Mouse (Mus musculus) left cerebral cortex, postnatal 10 days (tissue): ENCODE measurements around the gene Grb10. TPM values are rescaled to one million over a fixed set of nuclear protein-coding genes. Genes with fewer than 3 reads are reported as not detected.
A peak's percentile ranks its signal among the peaks of the same experiment; 100 is the strongest.

ENCODE experiments used
- DNase-seq, 2 experiments: peaks; one replicate each; pipeline ENCODE4 v3.0.0; 2021 to 2022; ENCODE audit warnings: low spot score in 2 of 2, mixed read lengths in 1 of 2; ENCODE audit errors: extremely low spot score in 1 of 2
- intact Hi-C: fragments of 180-260 bp; cut with DNase I; formaldehyde crosslinking; loops from one replicate; pipeline ENCODE4 v1.15.1; 2025
- total RNA-seq, 2 experiments: library from RNA; stranded (reverse); gene quantifications; 2 replicates each; pipeline ENCODE4 v1.2.3; 2021

The Grb10 gene
- total RNA-seq, 2 experiments from 2014 or later: 48.5 to 48.6 TPM

GRCm38 (mm10) chr11:11891832-11892231, 146.7 kb downstream of the Grb10 start:
- intact Hi-C loops: no loop called here
- DNase-seq: no peak

GRCm38 (mm10) chr11:11890139-11890741, 148.2 kb downstream of the Grb10 start:
- peak in 1 of 2 experiments; percentile 23 for DNase-seq
- intact Hi-C loops: no loop called here

GRCm38 (mm10) chr11:11888727-11889126, 149.8 kb downstream of the Grb10 start:
- intact Hi-C loops: no loop called here
- DNase-seq: no peak

- no peak for DNase-seq
- intact Hi-C loops: no loop called here
Measured at GRCm38 (mm10) chr11:11888051-11888450, 150.4 kb downstream of the Grb10 start.

- intact Hi-C loops: no loop called here
Measured at GRCm38 (mm10) chr11:11886403-11886998, 152.0 kb downstream of the Grb10 start.

GRCm38 (mm10) chr11:11885921-11886320, 152.6 kb downstream of the Grb10 start:
- no peak for DNase-seq
- intact Hi-C loops: no loop called here

More at GRCm38 (mm10) chr11:11886403-11886998, 152.0 kb downstream of the Grb10 start:
- DNase-seq: no peak

- intact Hi-C loops: no loop called here
- no peak for DNase-seq
Measured at GRCm38 (mm10) chr11:11885246-11885643, 153.2 kb downstream of the Grb10 start.

- DNase-seq: no peak
- intact Hi-C loops: no loop called here
Measured at GRCm38 (mm10) chr11:11884533-11885245, 153.8 kb downstream of the Grb10 start.

GRCm38 (mm10) chr11:11881783-11882155, 156.7 kb downstream of the Grb10 start:
- DNase-seq: no peak
- intact Hi-C loops: no loop called here

- DNase-seq: no peak
- intact Hi-C loops: no loop called here
Measured at GRCm38 (mm10) chr11:11881026-11881782, 157.3 kb downstream of the Grb10 start.

Other genes with a start within 250 kb of the Grb10 start
- 1 to 10 TPM; 1.8 to 1.9 TPM for gene Fignl1, start 229.7 kb downstream of the Grb10 start, total RNA-seq
- gene Ddc, start 140.5 kb downstream of the Grb10 start, total RNA-seq: 1 to 10 TPM; 4.5 to 5.2 TPM